10 mouse cellular contexts compared by ENCODE assay signal in the genomic region with DNA sequence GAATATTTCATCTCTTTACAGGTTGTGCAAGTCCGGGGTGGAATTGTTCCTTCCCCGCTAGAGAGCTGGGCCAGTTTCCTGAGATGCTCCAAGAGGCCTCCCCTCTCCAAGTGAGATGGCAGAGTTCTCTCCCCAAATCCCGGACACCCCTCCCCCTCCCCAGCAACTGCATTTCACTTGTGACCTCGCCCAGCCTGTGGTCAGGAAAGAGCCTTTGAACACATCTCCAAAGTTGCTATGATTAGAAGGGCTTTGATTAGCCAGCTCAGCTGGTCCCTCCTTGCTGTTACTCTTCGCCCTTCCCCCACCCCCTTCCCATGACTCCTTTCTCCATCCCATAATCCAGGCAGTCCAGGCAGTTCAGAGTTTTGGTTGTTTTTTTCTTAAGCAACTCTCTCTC.
DNase-seq lines count a peak whose midpoint lies in the region; ATAC-seq and TF ChIP-seq lines count a peak whose summit lies in the region.
"Had no signal": no experiment of that assay in that cellular context is flagged by ENCODE, and none has a peak within 500 bp of the region (broad histone marks: within the 10 kb centered on the region; RNA-seq: fewer than 3 reads in every experiment).

No protein-coding gene starts in this region.

- H3K36me3 ChIP-seq in limb, embryonic 11.5 days (ENCODE audit: control insufficient read depth, insufficient read depth, low read length) = no peaks in the 10 kb centered on the region
- no peaks in the 10 kb centered on the region for H3K36me3 ChIP-seq in stomach, postnatal 0 days (ENCODE audit: control insufficient read depth, insufficient read depth, low read length)

- H3K27me3 ChIP-seq in limb, embryonic 11.5 days (ENCODE audit: control insufficient read depth, insufficient read depth, low read length) = no peaks in the 10 kb centered on the region
- no peaks in the 10 kb centered on the region for H3K27me3 ChIP-seq in stomach, postnatal 0 days (ENCODE audit: control insufficient read depth, insufficient read depth, low read length)

- 16% methylated on average over 5 of the region's 5 CpGs for WGBS in limb, embryonic 11.5 days
- 26% methylated on average over 5 of the region's 5 CpGs for WGBS in stomach, postnatal 0 days

- TF ChIP-seq EP300 in stomach, postnatal 0 days (optimal IDR thresholded peaks at IDR 0.05) = no peak

- intact Hi-C loops in gastrocnemius, postnatal 14 days (cut with DNase I; ENCODE audit: low total_unique reads) = loop anchor here (5.0 kb wide), 1 partner anchor 1804 kb away; no protein-coding TSS in a partner anchor

- no peak overlapping the region for H3K4me3 ChIP-seq in limb, embryonic 11.5 days (ENCODE audit: low read depth, low read length)
- H3K4me3 ChIP-seq in stomach, postnatal 0 days (ENCODE audit: low read depth, low read length) = no peak overlapping the region

- no peak for ATAC-seq in limb, embryonic 11.5 days (ENCODE audit: insufficient number of reproducible peaks, low FRiP score, low TSS enrichment, low read depth)
- ATAC-seq in stomach, postnatal 0 days (ENCODE audit: low FRiP score, low TSS enrichment) = no peak; the same call in 1 of the 2 replicates
- ATAC-seq: CD4-positive, CD25-positive, alpha-beta regulatory T cell, adult 4 months had no signal

- 0 out of 2 replicates have a peak, but pooled peaks cover 5% of the 10 kb centered on the region for H3K4me1 ChIP-seq in limb, embryonic 11.5 days (ENCODE audit: control insufficient read depth, insufficient read depth, low read length)
- H3K4me1 ChIP-seq in stomach, postnatal 0 days (replicated peaks; ENCODE audit: control insufficient read depth, insufficient read depth) = no peaks in the 10 kb centered on the region

- H3K9me3 ChIP-seq in limb, embryonic 11.5 days (ENCODE audit: control insufficient read depth, low read length) = no peaks in the 10 kb centered on the region
- no peaks in the 10 kb centered on the region for H3K9me3 ChIP-seq in stomach, postnatal 0 days (ENCODE audit: control insufficient read depth, low read length)

- DNase-seq in gastrocnemius, postnatal 14 days = peak; percentile 12
- no peak for DNase-seq in gastrocnemius, adult 18-20 months (ENCODE audit: low spot score)
- DNase-seq in testis, postnatal 14 days (ENCODE audit: low spot score) = peak; percentile 8
- DNase-seq in testis, postnatal 10 days (ENCODE audit: low spot score) = no peak
- peak; percentile 50 for DNase-seq in limb, embryonic 11.5 days (ENCODE audit: low spot score)
- no peak for DNase-seq in stomach, postnatal 0 days (ENCODE audit: low spot score)
- DNase-seq in T-cell, adult 2 months (ENCODE audit: low spot score) = no peak
- DNase-seq in MN1 (ENCODE audit: low spot score) = no peak

- no peak overlapping the region; the same call in 1 of the 2 replicates for H3K9ac ChIP-seq in limb, embryonic 11.5 days (ENCODE audit: low read length)
- H3K9ac ChIP-seq in stomach, postnatal 0 days (ENCODE audit: low read length) = no peak overlapping the region
- H3K9ac ChIP-seq: liver, embryonic 14.5 days had no signal

- H3K27ac ChIP-seq in limb, embryonic 11.5 days (replicated peaks; ENCODE audit: low read depth, low read length) = no peak overlapping the region
- no peak overlapping the region for H3K27ac ChIP-seq in stomach, postnatal 0 days (replicated peaks)
- H3K27ac ChIP-seq: liver, embryonic 14.5 days had no signal

- no peak for TF ChIP-seq CTCF in stomach, postnatal 0 days (IDR thresholded peaks at IDR 0.05; ENCODE audit: low read depth)

- no peak overlapping the region for H3K4me2 ChIP-seq in limb, embryonic 11.5 days (ENCODE audit: low read depth, severe bottlenecking)
- H3K4me2 ChIP-seq in stomach, postnatal 0 days (replicated peaks; ENCODE audit: low read depth) = 0 out of 2 replicates have a peak overlapping the region, but pooled peaks have one; percentile 9

Comparison
In these comparisons a context has a peak if more than half of its experiments do, and no peak if none do; other contexts are left out.
1. DNase-seq: peak in gastrocnemius, postnatal 14 days (single experiment), testis, postnatal 14 days (single experiment) and limb, embryonic 11.5 days (single experiment); none in gastrocnemius, adult 18-20 months (single experiment), testis, postnatal 10 days (single experiment), stomach, postnatal 0 days (single experiment), T-cell, adult 2 months (single experiment) and MN1 (single experiment).